In genomic region chr13:24798686-24799085, GRCm38 (mm10) we compare ENCODE assay signal across 28 mouse cellular contexts. TPM values are rescaled to one million over a fixed set of nuclear protein-coding genes. Genes with fewer than 3 reads are reported as not detected.
"Had no signal": no experiment of that assay in that cellular context is flagged by ENCODE, and none has a peak within 500 bp of the region (broad histone marks: within the 10 kb centered on the region; RNA-seq: fewer than 3 reads in every experiment).

No protein-coding gene starts in this region.

- H3K9ac ChIP-seq: heart, embryonic 15.5 days; hindbrain, embryonic 12.5 days; kidney, embryonic 15.5 days; limb, embryonic 13.5 days; limb, embryonic 15.5 days had no signal

- H3K4me3 ChIP-seq: heart, adult 2 months; hindbrain, embryonic 12.5 days had no signal

- H3K9me3 ChIP-seq: heart, embryonic 13.5 days; heart, embryonic 15.5 days; hindbrain, embryonic 10.5 days; hindbrain, embryonic 12.5 days; kidney, embryonic 15.5 days; limb, embryonic 13.5 days; limb, embryonic 15.5 days had no signal

- H3K36me3 ChIP-seq: heart, embryonic 13.5 days; heart, embryonic 15.5 days; hindbrain, embryonic 10.5 days; hindbrain, embryonic 12.5 days; kidney, embryonic 15.5 days; limb, embryonic 13.5 days; limb, embryonic 15.5 days had no signal

- ATAC-seq: hindbrain, embryonic 16.5 days; intestine, embryonic 16.5 days had no signal

- H3K27ac ChIP-seq: heart, embryonic 13.5 days; heart, embryonic 15.5 days; hindbrain, embryonic 10.5 days; hindbrain, embryonic 12.5 days; hindbrain, embryonic 14.5 days; kidney, embryonic 15.5 days; kidney, postnatal 0 days; limb, embryonic 13.5 days; limb, embryonic 15.5 days had no signal

- H3K27me3 ChIP-seq: heart, embryonic 13.5 days; heart, embryonic 15.5 days; hindbrain, embryonic 12.5 days; kidney, embryonic 15.5 days; limb, embryonic 13.5 days; limb, embryonic 15.5 days had no signal

- DNase-seq: gastrocnemius, postnatal 14 days; gastrocnemius, postnatal 36 days; heart, adult 2 months; heart, postnatal 14 days; heart, postnatal 4 days; kidney, adult 11 months; kidney, adult 2 months; kidney, adult 9 months; kidney, postnatal 14 days; kidney, postnatal 36 days; layer of hippocampus, adult 9-11 months; layer of hippocampus, postnatal 36 days; left cerebral cortex, postnatal 4 days had no signal

RNA-seq across cellular contexts. Expression of gene D130043K22Rik, which starts 46.2 kb away (rescaled TPM):
- total RNA-seq: gastrocnemius, adult 18-20 months; gastrocnemius, adult 8-10 months; gastrocnemius, postnatal 14 days; gastrocnemius, postnatal 36 days; heart, postnatal 14 days had no signal
- polyA plus RNA-seq: heart, embryonic 11.5 days; heart, postnatal 0 days had no signal
